Mouse (Mus musculus) midbrain, embryonic 15.5 days (tissue): ENCODE measurements around the gene Clip2. TPM values are rescaled to one million over a fixed set of nuclear protein-coding genes. Genes with fewer than 3 reads are reported as not detected.

Experiments
- ATAC-seq: fragments of 200-750 bp; cut with Nextera tagmentation; replicated peaks from 2 replicates; pipeline ENCODE4 v1.8.0; 2017; ENCODE audit warnings: moderate TSS enrichment
- H3K27ac ChIP-seq: fragments of 300-500 bp; sonication (generic); 2 replicates; pipeline ENCODE4 v1.5.1; 2015; ENCODE audit warnings: mild to moderate bottlenecking, inconsistent platforms
- H3K27me3 ChIP-seq: fragments of 300-500 bp; sonication (generic); replicated peaks from 2 replicates; pipeline ENCODE4 v1.6.1; 2015; ENCODE audit warnings: inconsistent platforms
- H3K36me3 ChIP-seq: fragments of 300-500 bp; sonication (generic); replicated peaks from 2 replicates; pipeline ENCODE4 v1.6.1; 2015; ENCODE audit warnings: inconsistent platforms
- H3K4me1 ChIP-seq: fragments of 300-500 bp; sonication (generic); 2 replicates; pipeline ENCODE4 v1.6.1; 2015; ENCODE audit warnings: inconsistent platforms
- H3K4me2 ChIP-seq: fragments of 300-500 bp; sonication (generic); 2 replicates; pipeline ENCODE4 v1.6.1; 2015; ENCODE audit warnings: inconsistent platforms, mild to moderate bottlenecking, moderate library complexity
- H3K4me3 ChIP-seq: fragments of 300-500 bp; sonication (generic); 2 replicates; pipeline ENCODE4 v1.5.1; 2015; ENCODE audit warnings: mild to moderate bottlenecking, inconsistent platforms
- H3K9ac ChIP-seq: fragments of 300-500 bp; sonication (generic); 2 replicates; pipeline ENCODE4 v1.6.1; 2015; ENCODE audit warnings: mild to moderate bottlenecking, inconsistent platforms
- H3K9me3 ChIP-seq: fragments of 300-500 bp; sonication (generic); 2 replicates; pipeline ENCODE4 v1.6.1; 2016; ENCODE audit warnings: inconsistent platforms
- WGBS: fragments of 180-500 bp; shearing (Covaris S2); methylation state at CpG from one replicate; pipeline ENCODE4 v1.1.7; 2015; ENCODE audit warnings: mixed read lengths; 5-methylcytosine and 5-hydroxymethylcytosine counted together
- polyA plus RNA-seq: library from polyadenylated mRNA; unstranded; fragments of >200 nt; fragmentation: Nextera tagmentation; extraction: Ambion mirVana; gene quantifications from 2 replicates; pipeline ENCODE4 v1.2.1, GENCODE M21; 2015

Clip2 gene
- polyA plus RNA-seq, 1 experiment from 2014 or later = 16.9 TPM

DNA sequence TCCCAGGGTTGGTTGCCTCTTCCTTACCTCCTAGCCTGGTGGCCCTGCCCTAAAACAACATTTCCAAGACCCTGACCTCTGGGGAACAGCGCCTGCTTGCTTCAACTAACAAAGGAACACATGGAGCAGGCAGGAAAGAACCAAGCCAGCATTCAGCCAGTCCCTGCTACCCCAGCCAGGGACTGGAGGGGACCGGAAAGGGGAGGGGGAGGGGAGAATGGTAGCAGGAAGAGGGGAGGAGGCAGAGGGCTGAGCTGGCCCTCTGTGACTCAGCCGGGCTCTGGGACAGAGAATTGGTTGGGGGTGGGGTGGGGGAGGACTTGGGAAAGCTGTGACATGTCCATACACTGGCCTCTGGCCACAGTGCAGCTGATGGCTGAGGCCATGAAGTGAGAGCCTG, 12.3 kb downstream of the Clip2 start:
- Histone ChIP-seq H3K4me2 (no peak overlapping the region), H3K9ac (no peak overlapping the region), H3K27ac (peak overlapping the region; percentile 23), H3K4me1 (peaks cover 21% of the 10 kb centered on the region), H3K36me3 (no peaks in the 10 kb centered on the region; the same call in 1 of the 2 replicates), H3K4me3 (no peak overlapping the region), H3K27me3 (no peaks in the 10 kb centered on the region), H3K9me3 (no peaks in the 10 kb centered on the region)
- WGBS = 2% methylated on average over 3 of the region's 3 CpGs
- peak; percentile 59; the same call in 1 of the 2 replicates for ATAC-seq

- Histone ChIP-seq H3K36me3 (peaks cover 24% of the 10 kb centered on the region), H3K4me2 (no peak overlapping the region), H3K9ac (no peak overlapping the region), H3K27ac (no peak overlapping the region), H3K4me1 (peaks cover 18% of the 10 kb centered on the region; the same call in 1 of the 2 replicates), H3K9me3 (no peaks in the 10 kb centered on the region), H3K27me3 (no peaks in the 10 kb centered on the region), H3K4me3 (no peak overlapping the region)
- WGBS = 95% methylated on average over 6 of the region's 6 CpGs
- ATAC-seq = no peak
Measured at GRCm38 (mm10) chr5:134536036-134536435, 16.2 kb downstream of the Clip2 start.

DNA sequence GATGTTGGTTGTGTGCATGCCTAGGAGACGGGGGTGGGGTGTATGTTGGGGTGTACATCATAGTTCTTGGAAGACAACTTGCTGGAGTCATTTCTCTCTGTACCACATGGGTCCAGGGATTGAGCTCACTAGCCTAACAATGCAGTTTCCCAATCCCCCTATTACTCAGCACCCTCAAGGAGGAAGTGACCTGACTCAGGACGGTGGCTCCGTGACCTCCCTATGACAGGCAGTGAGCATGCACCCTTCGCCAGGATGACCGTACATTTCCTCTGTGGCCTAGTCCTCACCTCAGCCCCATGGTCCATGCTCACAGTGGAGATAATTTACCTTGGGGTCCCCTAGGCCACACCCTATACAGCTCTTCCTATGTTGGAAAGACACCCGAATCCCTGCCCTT, 19.8 kb downstream of the Clip2 start:
- Histone ChIP-seq H3K9ac (no peak overlapping the region), H3K27ac (no peak overlapping the region), H3K4me3 (no peak overlapping the region), H3K36me3 (peaks cover 27% of the 10 kb centered on the region), H3K9me3 (no peaks in the 10 kb centered on the region), H3K4me1 (peaks cover 26% of the 10 kb centered on the region), H3K27me3 (no peaks in the 10 kb centered on the region), H3K4me2 (no peak overlapping the region)
- no peak for ATAC-seq
- WGBS = 97% methylated on average over 6 of the region's 6 CpGs

GRCm38 (mm10) chr5:134531585-134531984, 20.6 kb downstream of the Clip2 start:
- Histone ChIP-seq H3K4me1 (peaks cover 26% of the 10 kb centered on the region), H3K36me3 (peaks cover 28% of the 10 kb centered on the region)
- WGBS = 79% methylated on average over 9 of the region's 9 CpGs

GRCm38 (mm10) chr5:134530830-134531229, 21.4 kb downstream of the Clip2 start:
- Histone ChIP-seq H3K9me3 (no peaks in the 10 kb centered on the region), H3K27ac (peak overlapping the region; percentile 22; the same call in 1 of the 2 replicates), H3K27me3 (no peaks in the 10 kb centered on the region), H3K4me3 (no peak overlapping the region), H3K9ac (no peak overlapping the region), H3K4me1 (peaks cover 26% of the 10 kb centered on the region), H3K36me3 (peaks cover 36% of the 10 kb centered on the region), H3K4me2 (no peak overlapping the region)
- WGBS = 54% methylated on average over 7 of the region's 7 CpGs
- peak; percentile 31; the same call in 1 of the 2 replicates for ATAC-seq

More at GRCm38 (mm10) chr5:134531585-134531984, 20.6 kb downstream of the Clip2 start:
- Histone ChIP-seq H3K9ac (no peak overlapping the region), H3K9me3 (no peaks in the 10 kb centered on the region), H3K27ac (peak overlapping the region; percentile 22; the same call in 1 of the 2 replicates), H3K27me3 (no peaks in the 10 kb centered on the region), H3K4me2 (no peak overlapping the region), H3K4me3 (no peak overlapping the region)
- 0 out of 2 replicates have a peak, but pooled peaks have one; percentile 35 for ATAC-seq

GRCm38 (mm10) chr5:134528488-134528887, 23.7 kb downstream of the Clip2 start:
- ATAC-seq = no peak
- Histone ChIP-seq H3K27ac (0 out of 2 replicates have a peak overlapping the region, but pooled peaks have one; percentile 9), H3K4me3 (no peak overlapping the region), H3K27me3 (no peaks in the 10 kb centered on the region), H3K4me1 (peaks cover 26% of the 10 kb centered on the region), H3K36me3 (peaks cover 24% of the 10 kb centered on the region), H3K9me3 (no peaks in the 10 kb centered on the region), H3K9ac (no peak overlapping the region), H3K4me2 (no peak overlapping the region)
- 22% methylated on average over 9 of the region's 9 CpGs for WGBS

GRCm38 (mm10) chr5:134525971-134526711, 26.1 kb downstream of the Clip2 start:
- H3K27me3 ChIP-seq = no peaks in the 10 kb centered on the region
- H3K36me3 ChIP-seq = peaks cover 30% of the 10 kb centered on the region
- 93% methylated on average over 15 of the region's 15 CpGs for WGBS
- no peak overlapping the region for H3K4me3 ChIP-seq
- no peak overlapping the region for H3K4me2 ChIP-seq
- H3K4me1 ChIP-seq = peaks cover 25% of the 10 kb centered on the region
- no peak overlapping the region for H3K9ac ChIP-seq
- no peak for ATAC-seq
- no peak overlapping the region for H3K27ac ChIP-seq
- no peaks in the 10 kb centered on the region for H3K9me3 ChIP-seq

GRCm38 (mm10) chr5:134523728-134524127, 28.5 kb downstream of the Clip2 start:
- WGBS = 86% methylated on average over 5 of the region's 5 CpGs
- H3K4me3 ChIP-seq = no peak overlapping the region
- no peak for ATAC-seq
- no peak overlapping the region for H3K9ac ChIP-seq
- no peaks in the 10 kb centered on the region for H3K9me3 ChIP-seq
- H3K27me3 ChIP-seq = no peaks in the 10 kb centered on the region
- peaks cover 37% of the 10 kb centered on the region for H3K36me3 ChIP-seq
- no peak overlapping the region for H3K27ac ChIP-seq
- no peak overlapping the region for H3K4me2 ChIP-seq
- H3K4me1 ChIP-seq = peaks cover 9% of the 10 kb centered on the region

DNA sequence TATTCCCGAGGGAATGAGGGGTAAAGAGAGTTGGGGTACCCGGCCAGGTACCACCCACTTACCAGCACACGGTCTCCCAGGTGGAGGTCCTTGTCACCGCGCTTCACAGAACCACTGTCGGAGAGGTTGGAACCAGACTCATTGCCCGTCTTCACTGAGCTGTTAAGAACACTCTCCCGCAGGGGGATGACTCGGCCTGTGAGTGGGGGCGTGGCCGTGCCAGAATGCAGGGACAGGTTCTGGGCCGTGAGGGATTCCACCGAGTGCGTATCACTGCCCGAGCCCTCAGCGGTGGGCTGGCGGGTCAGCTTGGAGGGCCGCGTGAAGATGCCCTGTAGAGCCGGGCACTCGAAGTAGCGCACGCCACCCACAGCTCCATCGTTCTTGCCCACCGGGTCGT, 29.7 kb downstream of the Clip2 start:
- no peak for ATAC-seq
- 93% methylated on average over 26 of the region's 26 CpGs for WGBS
- no peak overlapping the region for H3K4me2 ChIP-seq
- no peak overlapping the region for H3K4me3 ChIP-seq
- H3K36me3 ChIP-seq = peaks cover 42% of the 10 kb centered on the region
- no peaks in the 10 kb centered on the region for H3K27me3 ChIP-seq
- no peak overlapping the region for H3K9ac ChIP-seq
- no peaks in the 10 kb centered on the region for H3K4me1 ChIP-seq
- H3K27ac ChIP-seq = no peak overlapping the region
- H3K9me3 ChIP-seq = no peaks in the 10 kb centered on the region

DNA sequence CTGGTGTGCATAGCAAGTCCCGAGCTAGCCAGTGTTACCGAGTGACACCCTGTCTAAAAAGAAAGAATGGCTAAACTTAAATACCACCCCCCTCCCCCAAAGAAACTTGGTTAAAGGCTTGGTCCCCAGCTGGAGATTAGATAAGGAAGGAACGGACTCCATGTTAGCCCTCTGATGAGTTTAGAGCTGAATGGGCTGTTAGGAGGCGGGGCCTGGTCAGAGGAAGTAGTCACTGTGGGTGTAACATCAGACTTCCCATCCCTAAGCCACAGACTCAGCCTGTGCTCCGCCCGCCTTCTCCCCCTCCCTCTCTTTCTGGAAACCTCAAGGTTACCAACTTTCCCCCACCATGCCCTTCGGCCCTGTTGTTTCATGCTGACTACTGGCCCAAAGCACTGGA, 30.4 kb downstream of the Clip2 start:
- H3K4me1 ChIP-seq = no peaks in the 10 kb centered on the region
- no peak overlapping the region for H3K27ac ChIP-seq

DNA sequence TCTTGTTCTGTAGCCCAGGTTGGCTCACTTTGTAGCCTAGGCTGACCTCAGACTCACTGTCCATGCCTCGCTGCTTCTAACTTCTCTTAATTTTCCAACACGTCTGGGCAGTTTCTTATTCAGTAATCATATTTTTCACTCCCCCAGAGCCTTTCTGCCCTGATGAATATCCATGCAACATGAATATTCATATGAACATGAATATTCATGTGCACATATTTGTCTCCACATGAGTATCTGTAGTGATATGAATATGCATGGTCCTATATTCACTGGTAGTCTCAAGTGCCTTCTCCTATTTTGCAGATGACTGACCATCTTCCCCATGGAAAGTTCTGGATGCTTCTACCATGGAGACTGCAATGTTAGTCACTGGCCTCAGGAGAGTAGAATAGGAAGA, 31.1 kb downstream of the Clip2 start:
- ATAC-seq = 0 out of 2 replicates have a peak, but pooled peaks have one; percentile 18

More for the DNA sequence above, 30.4 kb downstream of the Clip2 start:
- Histone ChIP-seq H3K4me2 (no peak overlapping the region), H3K4me3 (no peak overlapping the region), H3K27me3 (no peaks in the 10 kb centered on the region), H3K36me3 (peaks cover 49% of the 10 kb centered on the region), H3K9ac (no peak overlapping the region), H3K9me3 (no peaks in the 10 kb centered on the region)
- no peak for ATAC-seq
- WGBS = 88% methylated on average over 7 of the region's 7 CpGs

GRCm38 (mm10) chr5:134520120-134520519, 32.1 kb downstream of the Clip2 start:
- Histone ChIP-seq H3K4me2 (no peak overlapping the region), H3K27ac (no peak overlapping the region), H3K4me1 (no peaks in the 10 kb centered on the region), H3K9ac (no peak overlapping the region), H3K36me3 (peaks cover 55% of the 10 kb centered on the region), H3K4me3 (no peak overlapping the region), H3K27me3 (no peaks in the 10 kb centered on the region), H3K9me3 (no peaks in the 10 kb centered on the region)
- WGBS = 95% methylated on average over 4 of the region's 4 CpGs
- no peak for ATAC-seq

More for the DNA sequence above, 31.1 kb downstream of the Clip2 start:
- no peak overlapping the region for H3K9ac ChIP-seq
- H3K4me1 ChIP-seq = no peaks in the 10 kb centered on the region
- no peaks in the 10 kb centered on the region for H3K9me3 ChIP-seq
- peaks cover 50% of the 10 kb centered on the region for H3K36me3 ChIP-seq
- WGBS = 67% methylated on average over 2 of the region's 2 CpGs
- H3K4me3 ChIP-seq = no peak overlapping the region
- H3K27ac ChIP-seq = no peak overlapping the region
- H3K27me3 ChIP-seq = no peaks in the 10 kb centered on the region
- H3K4me2 ChIP-seq = no peak overlapping the region

DNA sequence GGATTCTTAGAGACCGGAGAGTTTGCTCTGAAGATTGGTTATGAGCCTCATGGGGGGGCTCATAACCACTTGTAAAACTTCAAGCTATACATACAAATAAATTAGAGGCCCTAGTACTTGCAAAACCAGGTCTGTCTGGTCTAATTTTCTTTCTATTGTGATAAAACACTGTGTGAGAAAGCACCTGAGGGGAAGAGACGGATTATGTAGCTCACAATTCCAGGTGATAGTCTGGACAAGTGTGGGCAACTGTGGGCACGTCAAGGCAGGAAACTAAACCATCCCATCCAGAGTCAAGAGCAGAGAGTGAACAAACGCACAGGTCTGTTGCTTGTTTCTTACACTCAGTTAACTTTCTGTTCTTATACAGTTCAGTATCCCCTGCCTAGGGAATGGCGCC, 32.8 kb downstream of the Clip2 start:
- Histone ChIP-seq H3K4me3 (no peak overlapping the region), H3K9ac (no peak overlapping the region), H3K36me3 (peaks cover 61% of the 10 kb centered on the region), H3K9me3 (no peaks in the 10 kb centered on the region), H3K27me3 (no peaks in the 10 kb centered on the region), H3K27ac (no peak overlapping the region), H3K4me2 (no peak overlapping the region), H3K4me1 (no peaks in the 10 kb centered on the region)
- 94% methylated on average over 5 of the region's 5 CpGs for WGBS
- no peak for ATAC-seq
